Mouse (Mus musculus): ENCODE results near the gene Ccdc127. TPM values are rescaled to one million over a fixed set of nuclear protein-coding genes. Genes with fewer than 3 reads are reported as not detected.

Gene Ccdc127
- polyA plus RNA-seq, 1 experiment from 2014 or later = 71.3 TPM

DNA sequence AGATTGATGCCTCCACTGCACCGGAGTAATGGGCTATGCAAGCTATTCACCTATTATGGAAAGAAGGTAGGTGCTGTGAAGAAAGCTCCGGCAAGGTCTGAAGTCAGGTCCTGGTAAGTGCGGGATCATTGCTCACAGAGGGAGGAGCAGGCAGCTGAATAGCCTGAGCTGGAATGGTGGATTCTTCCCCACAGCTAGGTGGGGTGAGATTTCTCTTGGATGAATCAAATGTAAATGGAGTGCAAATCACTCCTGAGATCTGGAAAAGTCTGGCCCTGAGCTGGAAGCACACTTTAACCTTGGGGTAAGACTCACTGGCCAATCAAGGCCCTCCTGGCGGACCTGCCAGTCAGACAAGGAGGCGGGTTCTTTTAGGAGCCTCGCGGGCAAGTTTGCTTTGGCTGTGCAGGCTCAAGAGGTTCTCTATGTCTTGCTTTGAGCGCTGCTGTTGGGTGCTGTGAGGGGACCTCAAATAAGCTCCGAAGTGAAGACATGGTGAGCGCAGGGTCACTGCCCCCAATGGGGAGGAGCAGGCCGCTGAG lies 49.3 kb downstream of the Ccdc127 start, which contains the start of gene Ftl1-ps1:
Gene Ftl1-ps1 (plus strand): TSS at position 397 of the 542 bp plus-strand sequence.
- peak within 1 kb of the TSS; percentile 28; the same call in 1 of the 2 replicates for H3K4me2 ChIP-seq (replicated peaks)

More for the DNA sequence above, 49.3 kb downstream of the Ccdc127 start, which contains the start of gene Ftl1-ps1:
- 0 out of 2 replicates have a peak within 1 kb of the TSS, but pooled peaks have one; percentile 4 for H3K4me3 ChIP-seq
- no peaks in the 10 kb centered on the region for H3K9me3 ChIP-seq
- 14% methylated on average over 11 of the region's 11 CpGs for WGBS
- no peak within 1 kb of the TSS for H3K9ac ChIP-seq
- no peak for ATAC-seq (ENCODE audit: low FRiP score, low read depth)
- H3K27ac ChIP-seq = no peak within 1 kb of the TSS
- no peaks in the 10 kb centered on the region for H3K36me3 ChIP-seq
- no peaks in the 10 kb centered on the region for H3K4me1 ChIP-seq
- H3K27me3 ChIP-seq = peaks cover 8% of the 10 kb centered on the region; the same call in 1 of the 2 replicates

MicroRNAs within 50 kb of the gene (microRNA counts, 519-probe panel; counts per million panel counts)
- not detected for microRNA mmu-miR-692

Small RNA genes within 50 kb of the gene (microRNA-seq; reads per million reads assigned to microRNA genes)
- gene Mir692-3 = not detected

Other genes starting within 250 kb of the Ccdc127 start
- not detected in 2 replicates for gene Slc9a3, start 228.9 kb upstream of the Ccdc127 start, polyA plus RNA-seq (2015; fragmentation: Nextera tagmentation; extraction: Ambion mirVana)
- gene Exoc3, start 141.6 kb upstream of the Ccdc127 start, polyA plus RNA-seq (2015; fragmentation: Nextera tagmentation; extraction: Ambion mirVana) = 86.6 and 86.9 TPM in 2 replicates
- 1.1 and 1.3 TPM in 2 replicates for gene Ahrr, start 58.0 kb upstream of the Ccdc127 start, polyA plus RNA-seq (2015; fragmentation: Nextera tagmentation; extraction: Ambion mirVana)
- 138 and 148 TPM in 2 replicates for gene Pdcd6, start 32.7 kb upstream of the Ccdc127 start, polyA plus RNA-seq (2015; fragmentation: Nextera tagmentation; extraction: Ambion mirVana)
- gene Sdha, start within 50 bp of the Ccdc127 start, polyA plus RNA-seq (2015; fragmentation: Nextera tagmentation; extraction: Ambion mirVana) = 237 and 242 TPM in 2 replicates
- not detected in 2 replicates for gene Lrrc14b, start 13.7 kb downstream of the Ccdc127 start, polyA plus RNA-seq (2015; fragmentation: Nextera tagmentation; extraction: Ambion mirVana)
- gene Zfp72, start 40.5 kb downstream of the Ccdc127 start, polyA plus RNA-seq (2015; fragmentation: Nextera tagmentation; extraction: Ambion mirVana) = 5.3 and 6.6 TPM in 2 replicates
- 95.3 and 95.4 TPM in 2 replicates for gene Ftl1-ps1, start 49.4 kb downstream of the Ccdc127 start, polyA plus RNA-seq (2015; fragmentation: Nextera tagmentation; extraction: Ambion mirVana)
- gene Zfp825, start 143.7 kb downstream of the Ccdc127 start, polyA plus RNA-seq (2015; fragmentation: Nextera tagmentation; extraction: Ambion mirVana) = 26.1 and 26.5 TPM in 2 replicates

Data from limb, embryonic 13.5 days (tissue).